Mouse (Mus musculus): ENCODE results near the gene Eef1akmt2. TPM values are rescaled to one million over a fixed set of nuclear protein-coding genes. Genes with fewer than 3 reads are reported as not detected.
A peak's percentile ranks its signal among the peaks of the same experiment; 100 is the strongest.

Eef1akmt2 gene
- polyA plus RNA-seq, 1 experiment from 2014 or later: 39.0 TPM

- no peak overlapping the region for H3K4me3 ChIP-seq (ENCODE audit: low read depth, low read length)
- TF ChIP-seq CTCF (IDR thresholded peaks at IDR 0.05; ENCODE audit: low read depth) (0 out of 2 replicates have a peak, but pooled peaks have one; percentile 10), EP300 (optimal IDR thresholded peaks at IDR 0.05) (no peak)
- WGBS: 42% methylated on average over 7 of the region's 7 CpGs
- H3K9ac ChIP-seq (ENCODE audit: low read length): no peak overlapping the region; the same call in 1 of the 2 replicates
- H3K27ac ChIP-seq (replicated peaks): peak overlapping the region; percentile 45; the same call in 1 of the 2 replicates
- peaks cover 3% of the 10 kb centered on the region; the same call in 1 of the 2 replicates for H3K36me3 ChIP-seq (ENCODE audit: control insufficient read depth, insufficient read depth, low read length)
- DNase-seq (ENCODE audit: low spot score): no peak
- H3K27me3 ChIP-seq (ENCODE audit: control insufficient read depth, insufficient read depth, low read length): no peaks in the 10 kb centered on the region
- H3K4me1 ChIP-seq (replicated peaks; ENCODE audit: control insufficient read depth, insufficient read depth): peaks cover 21% of the 10 kb centered on the region
- no peaks in the 10 kb centered on the region for H3K9me3 ChIP-seq (ENCODE audit: control insufficient read depth, low read length)
- ATAC-seq (ENCODE audit: low FRiP score, low TSS enrichment): no peak
- no peak overlapping the region for H3K4me2 ChIP-seq (replicated peaks; ENCODE audit: low read depth)
These were observed 71.2 kb downstream of the Eef1akmt2 start for GRCm38 (mm10) chr7:132781130-132781814.

GRCm38 (mm10) chr7:132780611-132781010, 71.9 kb downstream of the Eef1akmt2 start:
- Histone ChIP-seq H3K4me3 (ENCODE audit: low read depth, low read length) (no peak overlapping the region), H3K4me2 (replicated peaks; ENCODE audit: low read depth) (no peak overlapping the region), H3K4me1 (replicated peaks; ENCODE audit: control insufficient read depth, insufficient read depth) (peaks cover 18% of the 10 kb centered on the region), H3K9ac (ENCODE audit: low read length) (no peak overlapping the region), H3K36me3 (ENCODE audit: control insufficient read depth, insufficient read depth, low read length) (peaks cover 3% of the 10 kb centered on the region; the same call in 1 of the 2 replicates), H3K27me3 (ENCODE audit: control insufficient read depth, insufficient read depth, low read length) (no peaks in the 10 kb centered on the region), H3K27ac (replicated peaks) (peak overlapping the region; percentile 31; the same call in 1 of the 2 replicates), H3K9me3 (ENCODE audit: control insufficient read depth, low read length) (no peaks in the 10 kb centered on the region)
- DNase-seq (ENCODE audit: low spot score): peak; percentile 41
- 38% methylated on average over 4 of the region's 4 CpGs for WGBS
- no peak; the same call in 1 of the 2 replicates for ATAC-seq (ENCODE audit: low FRiP score, low TSS enrichment)
- TF ChIP-seq CTCF (IDR thresholded peaks at IDR 0.05; ENCODE audit: low read depth) (peak; percentile 48), EP300 (optimal IDR thresholded peaks at IDR 0.05) (no peak)

DNA sequence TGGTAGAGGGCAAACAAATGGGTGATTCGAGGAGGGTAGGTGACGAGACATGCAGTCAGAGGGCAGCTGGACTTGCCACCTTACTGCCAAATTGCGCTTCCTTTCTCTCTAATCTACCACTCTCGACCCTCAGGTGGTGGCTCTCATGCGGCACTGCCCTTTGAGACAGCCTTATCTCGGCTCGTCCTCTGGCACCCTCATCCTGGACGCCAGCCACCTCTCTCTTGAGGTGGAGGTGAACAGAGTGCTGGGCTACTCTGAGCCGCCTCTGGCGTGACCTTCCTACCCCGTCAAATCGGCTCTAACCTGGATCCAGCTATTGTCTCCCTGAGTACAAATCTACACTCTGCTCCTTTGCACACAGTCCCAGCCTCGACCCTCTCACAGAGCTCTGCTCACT, 73.8 kb downstream of the Eef1akmt2 start:
- Histone ChIP-seq H3K27ac (replicated peaks) (no peak overlapping the region), H3K9ac (ENCODE audit: low read length) (no peak overlapping the region), H3K4me2 (replicated peaks; ENCODE audit: low read depth) (no peak overlapping the region), H3K4me1 (replicated peaks; ENCODE audit: control insufficient read depth, insufficient read depth) (peaks cover 17% of the 10 kb centered on the region), H3K4me3 (ENCODE audit: low read depth, low read length) (no peak overlapping the region), H3K27me3 (ENCODE audit: control insufficient read depth, insufficient read depth, low read length) (no peaks in the 10 kb centered on the region), H3K9me3 (ENCODE audit: control insufficient read depth, low read length) (no peaks in the 10 kb centered on the region), H3K36me3 (ENCODE audit: control insufficient read depth, insufficient read depth, low read length) (peaks cover 6% of the 10 kb centered on the region; the same call in 1 of the 2 replicates)
- DNase-seq (ENCODE audit: low spot score) (no peak), ATAC-seq (ENCODE audit: low FRiP score, low TSS enrichment) (no peak)
- TF ChIP-seq EP300 (optimal IDR thresholded peaks at IDR 0.05) (no peak), CTCF (IDR thresholded peaks at IDR 0.05; ENCODE audit: low read depth) (no peak)
- 83% methylated on average over 13 of the region's 13 CpGs for WGBS

GRCm38 (mm10) chr7:132777728-132778453, 74.6 kb downstream of the Eef1akmt2 start:
- Histone ChIP-seq H3K4me3 (ENCODE audit: low read depth, low read length) (no peak overlapping the region), H3K27me3 (ENCODE audit: control insufficient read depth, insufficient read depth, low read length) (no peaks in the 10 kb centered on the region), H3K9ac (ENCODE audit: low read length) (no peak overlapping the region), H3K4me2 (replicated peaks; ENCODE audit: low read depth) (no peak overlapping the region), H3K4me1 (replicated peaks; ENCODE audit: control insufficient read depth, insufficient read depth) (peaks cover 17% of the 10 kb centered on the region), H3K9me3 (ENCODE audit: control insufficient read depth, low read length) (no peaks in the 10 kb centered on the region), H3K36me3 (ENCODE audit: control insufficient read depth, insufficient read depth, low read length) (peaks cover 6% of the 10 kb centered on the region; the same call in 1 of the 2 replicates), H3K27ac (replicated peaks) (no peak overlapping the region)
- no peak for ATAC-seq (ENCODE audit: low FRiP score, low TSS enrichment)
- WGBS: 79% methylated on average over 1 of the region's 1 CpGs
- no peak for TF ChIP-seq EP300 (optimal IDR thresholded peaks at IDR 0.05)
- TF ChIP-seq CTCF (IDR thresholded peaks at IDR 0.05; ENCODE audit: low read depth): no peak
- no peak for DNase-seq (ENCODE audit: low spot score)

Other genes with a start within 250 kb of the Eef1akmt2 start
- gene Lhpp, start 242.0 kb downstream of the Eef1akmt2 start, polyA plus RNA-seq (2015; fragmentation: Nextera tagmentation; extraction: Ambion mirVana): 8.0 and 9.3 TPM in 2 replicates
- 8.4 and 8.5 TPM in 2 replicates for gene Fam53b, start 38.8 kb downstream of the Eef1akmt2 start, polyA plus RNA-seq (2015; fragmentation: Nextera tagmentation; extraction: Ambion mirVana)
- 18.7 and 20.2 TPM in 2 replicates for gene Abraxas2, start 6.6 kb upstream of the Eef1akmt2 start, polyA plus RNA-seq (2015; fragmentation: Nextera tagmentation; extraction: Ambion mirVana)
- 16.9 and 17.9 TPM in 2 replicates for gene Zranb1, start 78.5 kb upstream of the Eef1akmt2 start, polyA plus RNA-seq (2015; fragmentation: Nextera tagmentation; extraction: Ambion mirVana)

Measured in stomach, postnatal 0 days (tissue).